Mouse (Mus musculus) forebrain, embryonic 14.5 days (tissue): ENCODE data around the gene Adgrl2. TPM values are rescaled to one million over a fixed set of nuclear protein-coding genes. Genes with fewer than 3 reads are reported as not detected.
A peak's percentile ranks its signal among the peaks of the same experiment; 100 is the strongest.

ENCODE experiments used
- ATAC-seq: fragments of 200-750 bp; cut with Nextera tagmentation; 2 replicates; pipeline ENCODE4 v1.8.0; 2017; ENCODE audit warnings: mild to moderate bottlenecking, moderate library complexity
- DNase-seq: peaks from one replicate; pipeline ENCODE4 v3.0.0-alpha.2; 2015; ENCODE audit warnings: low spot score
- H3K27ac ChIP-seq: fragments of 300-500 bp; sonication (generic); 2 replicates; pipeline ENCODE4 v1.5.1; 2014; ENCODE audit warnings: low read depth, mild to moderate bottlenecking, control low read depth, low read length, moderate library complexity
- H3K27me3 ChIP-seq: fragments of 300-500 bp; sonication (generic); replicated peaks from 2 replicates; pipeline ENCODE4 v1.6.1; 2014; ENCODE audit warnings: low read length, control low read depth, mixed read lengths; ENCODE audit not compliant: control insufficient read depth, insufficient read depth
- H3K36me3 ChIP-seq: fragments of 300-500 bp; sonication (generic); 2 replicates; pipeline ENCODE4 v1.6.1; 2014; ENCODE audit warnings: low read length, control low read depth; ENCODE audit not compliant: control insufficient read depth, insufficient read depth
- H3K4me1 ChIP-seq: fragments of 300-500 bp; sonication (generic); 2 replicates; pipeline ENCODE4 v1.6.1; 2014; ENCODE audit warnings: antibody characterized with exemption, low read length, control low read depth; ENCODE audit not compliant: control insufficient read depth, insufficient read depth
- H3K4me2 ChIP-seq: fragments of 300-500 bp; sonication (generic); 2 replicates; pipeline ENCODE4 v1.6.1; 2014; ENCODE audit warnings: mild to moderate bottlenecking, control low read depth, low read length
- H3K4me3 ChIP-seq: fragments of 300-500 bp; sonication (generic); 2 replicates; pipeline ENCODE4 v1.5.1; 2014; ENCODE audit warnings: low read depth, low read length, control low read depth
- H3K9ac ChIP-seq: fragments of 300-500 bp; sonication (generic); 2 replicates; pipeline ENCODE4 v1.6.1; 2014; ENCODE audit warnings: mild to moderate bottlenecking, low read length, control low read depth, moderate library complexity
- H3K9me3 ChIP-seq: fragments of 300-500 bp; sonication (generic); replicated peaks from 2 replicates; pipeline ENCODE4 v1.6.1; 2016; ENCODE audit warnings: low read length, control low read depth, mixed read lengths; ENCODE audit not compliant: control insufficient read depth
- WGBS: fragments of 180-500 bp; shearing (Covaris S2); extraction: QIAGEN DNeasy Blood & Tissue Kit; methylation state at CpG from one replicate; pipeline ENCODE4 v1.1.7; 2014; 5-methylcytosine and 5-hydroxymethylcytosine counted together
- polyA plus RNA-seq: library from polyadenylated mRNA; unstranded; fragments of >200 nt; fragmentation: Nextera tagmentation; extraction: Ambion mirVana; gene quantifications from 2 replicates; pipeline ENCODE4 v1.2.1, GENCODE M21; 2014

Adgrl2 gene
- polyA plus RNA-seq, 1 experiment from 2014 or later: 69.4 TPM

DNA sequence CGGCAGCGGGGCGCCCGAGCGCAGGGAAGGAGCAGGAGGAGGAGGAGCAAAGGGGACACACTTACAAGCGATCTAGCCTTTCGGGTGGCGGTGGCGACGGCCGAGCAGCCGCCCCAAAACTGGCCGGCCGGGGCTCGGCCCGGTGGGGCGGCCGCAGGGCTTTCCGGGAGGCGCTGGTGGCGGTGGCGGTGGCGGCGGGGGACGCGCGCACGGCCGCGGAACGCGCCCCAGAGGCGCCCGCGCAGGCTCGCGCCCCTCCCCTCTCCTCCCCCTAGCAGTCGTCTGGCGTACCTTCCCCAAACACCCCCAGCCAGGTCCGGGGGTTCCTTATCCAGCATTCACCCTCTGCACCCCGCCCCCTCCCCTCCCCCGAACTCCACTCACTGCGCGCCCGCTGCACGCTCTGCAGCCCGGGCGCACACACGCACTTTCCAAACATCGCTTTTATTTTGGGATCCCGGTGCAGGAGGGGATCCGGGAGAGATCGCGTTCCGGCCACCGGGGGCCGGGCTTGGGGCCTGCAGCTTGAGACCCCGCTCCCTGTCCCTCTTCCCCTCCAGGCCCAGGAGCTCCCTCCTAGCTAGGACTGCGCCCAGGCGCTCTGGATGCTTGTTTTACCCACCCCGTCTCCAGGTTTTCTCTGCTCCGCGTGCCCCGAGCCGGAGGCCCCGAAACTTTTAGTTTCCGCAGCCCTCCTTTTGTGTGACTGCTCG is 381 bp downstream of the Adgrl2 start:
- DNase-seq (peak; percentile 84), ATAC-seq (peak; percentile 69)
- Histone ChIP-seq H3K4me2 (peak overlapping the region; percentile 78), H3K27ac (peak overlapping the region; percentile 99), H3K27me3 (no peaks in the 10 kb centered on the region), H3K9ac (peak overlapping the region; percentile 97), H3K4me3 (peak overlapping the region; percentile 96), H3K9me3 (no peaks in the 10 kb centered on the region), H3K4me1 (peaks cover 12% of the 10 kb centered on the region), H3K36me3 (no peaks in the 10 kb centered on the region)
- under 1% methylated on average over 54 of the region's 68 CpGs for WGBS

DNA sequence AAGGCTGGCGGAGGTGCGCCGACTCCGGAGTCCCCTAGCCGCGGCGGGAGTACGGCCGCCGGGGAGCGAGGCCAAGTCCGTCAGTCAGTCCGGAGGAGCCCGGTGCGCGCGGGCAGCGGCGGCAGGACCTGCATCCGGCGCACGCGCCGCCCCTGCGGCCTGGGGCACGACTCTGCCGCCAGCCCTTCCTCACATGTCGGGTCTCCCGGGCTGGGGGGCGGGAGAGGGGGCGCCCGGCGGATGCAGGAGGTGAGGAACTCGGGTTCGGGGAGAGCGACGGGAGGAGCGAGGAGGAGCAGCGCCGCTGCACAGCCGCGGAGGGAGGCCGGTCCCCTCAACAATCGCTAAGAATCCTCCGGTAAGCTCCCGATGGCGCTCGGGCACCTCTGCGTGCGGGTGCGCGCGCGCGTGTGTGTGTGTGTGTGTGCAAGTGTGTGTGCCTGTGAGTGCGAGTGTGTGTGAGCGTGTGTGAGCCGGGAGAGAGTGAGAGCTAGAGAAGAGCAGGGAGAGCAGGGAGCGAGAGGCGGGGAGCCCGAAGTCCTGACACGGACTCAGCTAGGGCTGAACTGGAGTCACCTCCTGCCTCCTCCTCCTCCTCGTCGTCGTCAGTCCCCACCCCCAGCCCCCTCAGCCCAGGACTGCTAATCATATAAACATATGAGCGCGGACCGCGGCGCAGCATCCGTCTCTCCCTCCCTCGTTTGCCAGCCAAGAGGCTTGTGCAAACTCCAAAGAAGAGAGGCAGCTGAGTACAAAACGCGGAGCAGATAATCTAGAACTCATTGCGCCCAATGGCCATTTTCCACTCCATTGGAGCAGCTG is 1.1 kb downstream of the Adgrl2 start:
- H3K9ac ChIP-seq: peak overlapping the region; percentile 97
- peaks cover 19% of the 10 kb centered on the region for H3K4me1 ChIP-seq
- ATAC-seq (peak; percentile 80), DNase-seq (peak; percentile 94)
- peak overlapping the region; percentile 96 for H3K4me3 ChIP-seq
- H3K4me2 ChIP-seq: peak overlapping the region; percentile 78
- H3K9me3 ChIP-seq: no peaks in the 10 kb centered on the region
- under 1% methylated on average over 71 of the region's 75 CpGs for WGBS
- H3K36me3 ChIP-seq: no peaks in the 10 kb centered on the region
- H3K27ac ChIP-seq: peak overlapping the region; percentile 99
- H3K27me3 ChIP-seq: no peaks in the 10 kb centered on the region

DNA sequence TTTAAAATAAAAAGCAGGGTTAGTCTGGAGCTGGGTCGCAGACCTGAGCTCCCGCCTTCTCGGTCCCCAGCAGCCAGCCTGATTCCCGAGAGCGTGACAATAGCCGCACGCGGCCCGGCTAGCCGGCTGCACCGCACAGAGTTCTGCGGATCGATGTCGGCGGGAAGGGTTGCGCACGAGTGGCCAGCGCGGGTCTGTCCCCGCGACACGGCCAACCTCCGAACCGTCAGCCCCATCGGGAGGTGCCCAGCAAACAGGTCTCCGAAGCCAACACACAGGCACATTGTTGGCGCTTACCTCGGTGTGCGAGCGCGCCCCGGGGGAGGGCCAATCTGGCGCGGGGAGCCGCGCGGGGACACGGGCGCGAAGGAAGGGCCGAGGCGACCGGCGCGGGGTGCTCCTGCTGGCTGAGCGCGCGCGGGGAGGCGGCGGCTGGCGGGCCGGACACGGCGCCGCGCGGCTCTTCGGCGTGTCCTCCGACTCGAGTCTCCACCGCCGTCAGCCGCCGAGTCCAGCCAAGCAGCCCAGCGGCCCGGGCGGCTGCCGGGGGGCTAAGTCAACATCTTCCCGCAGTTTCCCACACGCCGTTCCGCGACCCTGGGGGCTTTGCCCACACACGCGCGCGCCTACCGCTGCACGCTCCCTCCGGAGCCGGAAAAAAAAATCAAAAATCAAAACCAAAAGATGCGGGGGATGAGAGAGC is 1.9 kb downstream of the Adgrl2 start:
- Histone ChIP-seq H3K4me3 (peak overlapping the region; percentile 96), H3K27ac (peak overlapping the region; percentile 99), H3K9ac (peak overlapping the region; percentile 97), H3K27me3 (no peaks in the 10 kb centered on the region), H3K4me1 (peaks cover 23% of the 10 kb centered on the region), H3K9me3 (no peaks in the 10 kb centered on the region), H3K36me3 (no peaks in the 10 kb centered on the region), H3K4me2 (peak overlapping the region; percentile 78)
- ATAC-seq: 0 out of 2 replicates have a peak, but pooled peaks have one; percentile 0
- DNase-seq: peak; percentile 52
- WGBS: under 1% methylated on average over 79 of the region's 84 CpGs

DNA sequence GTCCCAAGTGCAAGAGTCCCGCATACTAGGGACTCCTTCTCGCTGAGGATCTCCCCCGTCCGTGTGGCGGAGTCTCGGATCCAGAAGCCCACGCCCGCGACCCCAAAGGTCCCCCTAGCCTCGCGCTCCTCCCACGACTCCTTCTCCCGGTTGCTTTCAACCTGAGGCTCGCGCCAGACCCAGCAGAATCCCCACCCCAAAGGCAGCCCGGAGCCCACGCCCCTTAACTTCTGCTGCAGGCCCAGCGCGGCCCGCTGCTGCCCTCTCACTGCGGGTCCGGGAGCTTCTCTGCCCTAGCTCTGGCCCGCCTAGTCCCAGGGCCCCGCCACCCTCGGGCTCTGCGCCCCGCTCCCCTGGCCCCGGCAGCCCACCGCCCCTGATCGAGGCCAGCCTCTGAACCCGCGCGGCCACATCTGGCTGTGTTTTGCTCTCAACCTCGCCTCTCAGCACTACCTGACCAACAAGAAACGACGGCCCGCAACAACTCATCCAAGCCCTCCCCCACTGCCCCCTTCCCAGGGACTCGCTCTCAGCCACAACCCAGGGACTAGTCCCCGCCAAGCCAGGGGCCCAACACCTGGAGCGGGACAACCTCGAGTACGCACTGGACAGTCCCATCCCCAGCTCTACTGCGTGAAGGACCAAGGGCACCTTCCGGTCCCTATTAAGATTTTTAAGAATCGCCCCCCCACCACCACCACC is 2.6 kb downstream of the Adgrl2 start:
- under 1% methylated on average over 45 of the region's 45 CpGs for WGBS
- peak; percentile 47 for ATAC-seq
- Histone ChIP-seq H3K4me2 (peak overlapping the region; percentile 78), H3K36me3 (no peaks in the 10 kb centered on the region), H3K9ac (peak overlapping the region; percentile 97), H3K27ac (peak overlapping the region; percentile 99), H3K9me3 (no peaks in the 10 kb centered on the region), H3K27me3 (no peaks in the 10 kb centered on the region), H3K4me3 (peak overlapping the region; percentile 96), H3K4me1 (peaks cover 26% of the 10 kb centered on the region)
- DNase-seq: peak; percentile 86

DNA sequence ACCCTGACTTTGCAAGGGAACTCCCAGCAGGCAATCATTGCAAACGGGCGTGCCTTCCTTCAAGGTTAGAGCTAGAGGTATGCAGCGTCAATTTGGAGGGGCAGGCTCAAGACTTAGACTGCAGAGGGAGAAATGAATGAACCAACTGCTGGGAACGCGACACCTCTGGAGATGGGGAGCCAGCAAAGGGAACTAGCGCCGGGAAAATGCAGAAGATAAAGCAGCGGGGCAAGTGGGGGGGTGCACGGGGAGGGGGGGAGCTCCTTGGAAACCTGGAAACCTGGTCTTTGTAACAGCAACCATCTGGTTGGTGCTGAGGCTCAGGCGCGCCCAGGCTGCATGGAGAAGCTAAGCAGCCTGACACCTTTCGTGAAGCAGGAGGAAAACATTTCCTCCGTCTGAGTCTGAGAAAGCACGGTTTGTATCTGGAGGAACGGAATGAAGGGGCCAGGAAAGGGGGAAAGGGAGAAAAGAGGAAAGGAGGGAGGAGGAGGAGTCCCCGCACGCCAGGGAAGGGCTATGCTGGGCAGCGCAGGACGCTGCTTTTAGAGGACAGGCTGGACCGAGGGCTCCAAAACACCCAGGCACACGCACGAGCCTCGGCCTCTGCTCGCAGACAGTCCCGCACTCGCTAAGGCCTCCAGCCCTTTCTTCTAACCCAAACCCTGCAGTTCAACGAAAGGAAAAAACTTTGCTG is 3.3 kb downstream of the Adgrl2 start:
- peaks cover 26% of the 10 kb centered on the region for H3K4me1 ChIP-seq
- H3K36me3 ChIP-seq: no peaks in the 10 kb centered on the region
- peak overlapping the region; percentile 78 for H3K4me2 ChIP-seq
- peak overlapping the region; percentile 97 for H3K9ac ChIP-seq
- WGBS: under 1% methylated on average over 27 of the region's 27 CpGs
- H3K27ac ChIP-seq: peak overlapping the region; percentile 99
- DNase-seq (peak; percentile 68), ATAC-seq (no peak)
- peak overlapping the region; percentile 96 for H3K4me3 ChIP-seq
- H3K27me3 ChIP-seq: no peaks in the 10 kb centered on the region
- H3K9me3 ChIP-seq: no peaks in the 10 kb centered on the region

DNA sequence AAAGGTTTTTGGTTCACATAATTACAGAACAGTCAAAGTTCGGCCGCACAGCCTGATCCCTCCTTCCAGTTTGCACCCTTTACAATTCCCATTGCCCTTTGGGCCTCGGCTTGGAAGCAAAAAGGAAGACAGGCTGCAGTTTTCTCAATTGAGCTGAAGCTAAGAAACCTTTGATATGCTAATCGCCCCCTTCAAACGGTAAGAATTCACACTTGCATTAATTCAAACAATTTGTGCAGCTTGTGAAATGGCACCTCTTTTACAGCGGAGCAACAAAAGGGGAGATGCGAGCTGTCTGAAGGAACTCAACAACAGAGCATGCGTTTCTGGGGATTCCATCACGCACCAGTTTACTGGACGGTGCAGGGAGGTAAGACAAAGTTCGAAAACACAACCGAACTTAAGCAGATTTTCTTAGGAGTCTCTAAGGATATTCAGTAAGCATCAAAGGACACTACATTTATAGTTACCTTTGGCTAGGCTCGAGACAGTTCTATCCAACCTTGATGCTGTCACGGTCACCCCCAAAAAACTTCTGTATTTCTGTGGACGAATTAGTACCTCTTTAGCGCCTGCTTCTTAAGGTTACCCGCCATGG is 4.0 kb downstream of the Adgrl2 start:
- Histone ChIP-seq H3K27me3 (no peaks in the 10 kb centered on the region), H3K27ac (peak overlapping the region; percentile 99), H3K4me2 (peak overlapping the region; percentile 78), H3K9ac (peak overlapping the region; percentile 97), H3K4me1 (peaks cover 26% of the 10 kb centered on the region), H3K9me3 (no peaks in the 10 kb centered on the region), H3K36me3 (no peaks in the 10 kb centered on the region), H3K4me3 (peak overlapping the region; percentile 96)
- ATAC-seq: no peak
- peak; percentile 88 for DNase-seq
- under 1% methylated on average over 17 of the region's 17 CpGs for WGBS

DNA sequence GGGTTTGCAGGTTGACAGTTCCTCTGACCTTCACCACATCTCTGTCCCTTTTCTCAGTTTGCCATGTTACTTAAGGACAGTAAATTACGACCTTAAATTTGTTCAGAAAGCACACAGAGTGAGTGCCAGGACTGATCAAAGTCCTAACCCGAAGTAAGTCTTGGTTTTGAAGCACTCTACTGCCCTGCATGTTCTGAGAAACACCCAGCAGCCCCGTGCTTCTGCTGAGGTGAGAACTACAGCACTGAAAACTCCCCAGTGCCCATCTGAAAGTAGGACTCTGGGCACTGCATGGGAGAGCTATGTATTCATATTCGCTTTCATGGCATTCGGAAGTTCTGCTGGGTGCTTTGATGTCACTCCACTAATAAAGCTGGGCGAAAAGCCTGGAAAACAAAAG is 6.0 kb downstream of the Adgrl2 start:
- no peaks in the 10 kb centered on the region for H3K27me3 ChIP-seq

More for the DNA sequence above, 6.0 kb downstream of the Adgrl2 start:
- Histone ChIP-seq H3K4me1 (peaks cover 20% of the 10 kb centered on the region), H3K9ac (no peak overlapping the region), H3K27ac (no peak overlapping the region), H3K36me3 (no peaks in the 10 kb centered on the region), H3K4me3 (no peak overlapping the region), H3K4me2 (peak overlapping the region; percentile 78), H3K9me3 (no peaks in the 10 kb centered on the region)
- DNase-seq (no peak), ATAC-seq (no peak)
- WGBS: 29% methylated on average over 6 of the region's 6 CpGs
